Mouse (Mus musculus) MEL (cell line): Measurements from ENCODE around the gene Vps9d1. TPM values are rescaled to one million over a fixed set of nuclear protein-coding genes. Genes with fewer than 3 reads are reported as not detected.
A peak's percentile ranks its signal among the peaks of the same experiment; 100 is the strongest.

ENCODE experiments used
- DNase-seq: peaks from one replicate; pipeline ENCODE4 v3.0.0; 2011; ENCODE audit warnings: low read depth, low spot score
- H3K27ac ChIP-seq: 2 replicates; pipeline ENCODE4 v1.5.1; 2012; ENCODE audit warnings: low read depth, mild to moderate bottlenecking, control low read depth, low read length, moderate library complexity; ENCODE audit not compliant: control insufficient read depth
- H3K27me3 ChIP-seq, 2 experiments: fragments of 150-350 bp in 1 of 2; sonication (generic) in 1 of 2; 2 replicates each; pipeline ENCODE4 v1.6.1; 2012; ENCODE audit warnings: low read length in 2 of 2, mild to moderate bottlenecking in 2 of 2, improper control_type of control experiment in 1 of 2, moderate library complexity in 1 of 2; ENCODE audit not compliant: insufficient read depth in 2 of 2, control insufficient read depth in 1 of 2
- H3K36me3 ChIP-seq, 2 experiments: 2 replicates each; pipeline ENCODE4 v1.6.1; 2012 to 2014; ENCODE audit warnings: low read length in 2 of 2, improper control_type of control experiment in 1 of 2, inconsistent platforms in 1 of 2, mild to moderate bottlenecking in 1 of 2; ENCODE audit not compliant: insufficient read depth in 2 of 2, control insufficient read depth in 1 of 2
- H3K4me1 ChIP-seq, 2 experiments: fragments of 150-350 bp in 1 of 2; sonication (generic) in 1 of 2; 2 replicates each; pipeline ENCODE4 v1.6.1; 2012; ENCODE audit warnings: low read length in 2 of 2, improper control_type of control experiment in 1 of 2, mild to moderate bottlenecking in 1 of 2; ENCODE audit not compliant: insufficient read depth in 2 of 2, control insufficient read depth in 1 of 2
- H3K4me3 ChIP-seq, 2 experiments: fragments of 150-350 bp in 1 of 2; sonication (generic) in 1 of 2; 2 replicates each; pipeline ENCODE4 v1.5.1; 2012; ENCODE audit warnings: low read depth in 2 of 2, low read length in 2 of 2, mild to moderate bottlenecking in 2 of 2, moderate library complexity in 2 of 2, control low read depth in 1 of 2, improper control_type of control experiment in 1 of 2; ENCODE audit not compliant: control insufficient read depth in 1 of 2, insufficient read depth in 1 of 2
- H3K79me2 ChIP-seq: 2 replicates; pipeline ENCODE4 v1.6.1; 2012; ENCODE audit warnings: mild to moderate bottlenecking, low read length, moderate library complexity; ENCODE audit not compliant: control insufficient read depth, poor library complexity, insufficient read depth
- H3K9ac ChIP-seq: 2 replicates; pipeline ENCODE4 v1.6.1; 2012; ENCODE audit warnings: low read depth, mild to moderate bottlenecking, control low read depth, low read length, moderate library complexity; ENCODE audit not compliant: control insufficient read depth, poor library complexity, severe bottlenecking
- H3K9me3 ChIP-seq: fragments of 150-350 bp; sonication (generic); replicated peaks from 2 replicates; pipeline ENCODE4 v1.6.1; 2012; ENCODE audit warnings: mild to moderate bottlenecking, low read length, improper control_type of control experiment, moderate library complexity; ENCODE audit not compliant: insufficient read depth
- BHLHE40 ChIP-seq: IDR thresholded peaks from 2 replicates; pipeline ENCODE4 v1.6.1; 2012; ENCODE audit warnings: low read depth, mild to moderate bottlenecking, inconsistent platforms, low read length, improper control_type of control experiment, borderline replicate concordance
- CHD2 ChIP-seq: IDR thresholded peaks from 2 replicates; pipeline ENCODE4 v1.6.1; 2011; ENCODE audit warnings: low read length, improper control_type of control experiment
- CTCF ChIP-seq, 3 experiments: IDR thresholded peaks in 2 of 3; conservative IDR thresholded peaks in 1 of 3; 2 replicates each; pipeline ENCODE4 v1.5.1; 2011 to 2012; ENCODE audit warnings: low read length in 3 of 3, low read depth in 2 of 3, mild to moderate bottlenecking in 2 of 3, improper control_type of control experiment in 1 of 3, inconsistent platforms in 1 of 3, mixed read lengths in 1 of 3, moderate library complexity in 1 of 3; ENCODE audit not compliant: control insufficient read depth in 1 of 3, insufficient read depth in 1 of 3, poor library complexity in 1 of 3, severe bottlenecking in 1 of 3
- E2F4 ChIP-seq: IDR thresholded peaks from 2 replicates; pipeline ENCODE4 v1.6.1; 2011; ENCODE audit warnings: low read depth, low read length, improper control_type of control experiment, borderline replicate concordance
- ELF1 ChIP-seq: IDR thresholded peaks from 2 replicates; pipeline ENCODE4 v1.6.1; 2014; ENCODE audit warnings: low read depth, mild to moderate bottlenecking, inconsistent platforms, low read length, improper control_type of control experiment, moderate library complexity
- EP300 ChIP-seq, 2 experiments: IDR thresholded peaks; 2 replicates each; pipeline ENCODE4 v1.6.1; 2011; ENCODE audit warnings: improper control_type of control experiment in 2 of 2, low read length in 2 of 2, low read depth in 1 of 2, mild to moderate bottlenecking in 1 of 2
- ETS1 ChIP-seq: IDR thresholded peaks from 2 replicates; pipeline ENCODE4 v1.6.1; 2012; ENCODE audit warnings: low read depth, mild to moderate bottlenecking, inconsistent platforms, low read length, improper control_type of control experiment, moderate library complexity
- GATA1 ChIP-seq: IDR thresholded peaks from 2 replicates; pipeline ENCODE4 v1.6.1; 2011; ENCODE audit warnings: low read depth, low read length, improper control_type of control experiment
- HCFC1 ChIP-seq: IDR thresholded peaks from 2 replicates; pipeline ENCODE4 v1.6.1; 2012; ENCODE audit warnings: low read depth, mild to moderate bottlenecking, inconsistent platforms, low read length, improper control_type of control experiment, moderate library complexity
- JUND ChIP-seq: IDR thresholded peaks from 2 replicates; pipeline ENCODE4 v1.6.1; 2011; ENCODE audit warnings: low read depth, mild to moderate bottlenecking, improper control_type of control experiment, low read length
- MAFK ChIP-seq: IDR thresholded peaks from 2 replicates; pipeline ENCODE4 v1.6.1; 2011; ENCODE audit warnings: low read depth, mild to moderate bottlenecking, low read length, improper control_type of control experiment, borderline replicate concordance
- MAZ ChIP-seq: IDR thresholded peaks from 2 replicates; pipeline ENCODE4 v1.6.1; 2012; ENCODE audit warnings: low read depth, mild to moderate bottlenecking, inconsistent platforms, low read length, improper control_type of control experiment
- MEF2A ChIP-seq: IDR thresholded peaks from 2 replicates; pipeline ENCODE4 v1.6.1; 2014; ENCODE audit warnings: low read depth, mild to moderate bottlenecking, inconsistent platforms, low read length, improper control_type of control experiment; ENCODE audit not compliant: poor library complexity, insufficient replicate concordance, severe bottlenecking; ENCODE audit errors: extremely low read depth
- MYB ChIP-seq: IDR thresholded peaks from 2 replicates; pipeline ENCODE4 v1.6.1; 2011; ENCODE audit warnings: mild to moderate bottlenecking, low read depth, low read length, improper control_type of control experiment
- MYC ChIP-seq: IDR thresholded peaks from 2 replicates; pipeline ENCODE4 v1.6.1; 2011; ENCODE audit warnings: low read depth, mild to moderate bottlenecking, low read length, improper control_type of control experiment, moderate library complexity
- NELFE ChIP-seq: IDR thresholded peaks from 2 replicates; pipeline ENCODE4 v1.6.1; 2011; ENCODE audit warnings: low read depth, low read length, improper control_type of control experiment
- NRF1 ChIP-seq: IDR thresholded peaks from 2 replicates; pipeline ENCODE4 v1.6.1; 2014; ENCODE audit warnings: low read depth, mild to moderate bottlenecking, inconsistent platforms, low read length, improper control_type of control experiment, moderate library complexity; ENCODE audit not compliant: poor library complexity, insufficient read depth, severe bottlenecking
- POLR2A ChIP-seq, 2 experiments: IDR thresholded peaks; 2 replicates each; pipeline ENCODE4 v1.6.1; 2011 to 2012; ENCODE audit warnings: low read length in 2 of 2, mild to moderate bottlenecking in 2 of 2, control low read depth in 1 of 2, improper control_type of control experiment in 1 of 2, low read depth in 1 of 2, moderate library complexity in 1 of 2; ENCODE audit not compliant: control insufficient read depth in 1 of 2, insufficient read depth in 1 of 2, poor library complexity in 1 of 2
- RAD21 ChIP-seq: IDR thresholded peaks from 2 replicates; pipeline ENCODE4 v1.6.1; 2011; ENCODE audit warnings: mild to moderate bottlenecking, low read depth, low read length, improper control_type of control experiment
- TAL1 ChIP-seq: IDR thresholded peaks from 2 replicates; pipeline ENCODE4 v1.6.1; 2012; ENCODE audit warnings: mild to moderate bottlenecking, inconsistent platforms, low read length, moderate library complexity, mixed read lengths
- TBP ChIP-seq: IDR thresholded peaks from 2 replicates; pipeline ENCODE4 v1.8.0; 2011; ENCODE audit warnings: low read depth, low read length, improper control_type of control experiment
- TCF12 ChIP-seq: IDR thresholded peaks from 2 replicates; pipeline ENCODE4 v1.6.1; 2014; ENCODE audit warnings: low read depth, mild to moderate bottlenecking, inconsistent platforms, low read length, improper control_type of control experiment, moderate library complexity
- UBTF ChIP-seq: IDR thresholded peaks from 2 replicates; pipeline ENCODE4 v1.6.1; 2012; ENCODE audit warnings: low read depth, mild to moderate bottlenecking, inconsistent platforms, low read length, improper control_type of control experiment, moderate library complexity, borderline replicate concordance; ENCODE audit not compliant: insufficient read depth
- ZKSCAN1 ChIP-seq: IDR thresholded peaks from 2 replicates; pipeline ENCODE4 v1.6.1; 2012; ENCODE audit warnings: low read depth, mild to moderate bottlenecking, inconsistent platforms, low read length, improper control_type of control experiment, moderate library complexity
- ZMIZ1 ChIP-seq: IDR thresholded peaks from 2 replicates; pipeline ENCODE4 v1.6.1; 2012; ENCODE audit warnings: low read depth, mild to moderate bottlenecking, inconsistent platforms, low read length, improper control_type of control experiment, moderate library complexity
- polyA plus RNA-seq, 2 experiments: library from polyadenylated mRNA; stranded (reverse) in 1 of 2; unstranded in 1 of 2; fragments of >175 nt in 1 of 2; fragments of >200 nt in 1 of 2; gene quantifications; 2 replicates each; pipeline versions ENCODE4 v1.2.1 to v1.2.4; 2012; ENCODE audit warnings: low replicate concordance in 2 of 2, low read depth in 1 of 2; ENCODE audit not compliant: insufficient read length in 2 of 2, insufficient read depth in 1 of 2, missing spikeins in 1 of 2
- total RNA-seq: library from RNA; depleted of rRNA; stranded (reverse); fragments of 300-350 nt; gene quantifications from 2 replicates; pipeline ENCODE4 v1.2.3, GENCODE M21; 2012

The Vps9d1 gene
- total and polyA plus RNA-seq, 3 experiments = 4.4 to 12.2 TPM; not detected in 1

DNA sequence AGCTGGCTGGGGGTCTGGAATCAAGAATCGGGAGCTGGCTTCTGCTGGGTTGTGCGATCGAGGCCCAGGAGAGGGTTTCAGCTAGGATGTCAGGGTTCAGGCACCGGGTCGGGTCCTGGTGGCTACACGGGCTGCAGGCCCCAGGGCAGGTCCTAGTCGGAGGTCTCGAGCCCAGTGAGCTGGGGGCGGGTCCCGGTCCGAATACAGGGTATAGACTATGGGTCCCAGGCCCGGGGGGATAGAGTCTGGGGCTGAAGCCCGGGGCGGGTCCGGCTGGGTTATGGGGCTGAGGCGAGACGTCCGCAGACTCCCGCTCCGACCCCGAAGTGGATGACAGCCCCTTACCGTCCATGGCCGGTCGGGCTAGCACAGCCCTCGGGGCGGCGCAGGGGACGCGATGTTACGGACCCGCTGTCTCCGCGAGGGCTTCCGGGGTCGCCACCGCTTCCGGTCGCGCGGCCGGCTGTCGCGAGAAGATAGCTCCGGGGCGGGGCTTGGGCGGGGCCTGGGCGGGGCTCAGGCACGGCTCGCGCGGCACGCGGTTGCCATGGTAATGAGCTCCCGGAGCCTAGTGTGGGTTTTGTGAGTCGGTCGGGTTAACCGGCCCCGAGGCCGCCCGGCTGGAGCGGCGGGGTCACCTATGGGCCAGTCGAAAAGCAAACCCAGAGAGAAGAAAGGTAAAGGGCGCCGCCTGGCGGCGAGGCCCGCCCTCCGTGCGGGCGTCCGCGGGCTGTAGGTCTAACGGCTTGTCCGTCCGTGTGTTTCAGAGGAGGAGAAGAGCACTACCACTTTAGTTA is 41.6 kb downstream of the Vps9d1 start, which contains the start of the genes Chmp1a and Spata33 (continued):
- TF ChIP-seq MAFK = no peak
- no peak for TF ChIP-seq MYB
- no peak for TF ChIP-seq ETS1
- TF ChIP-seq NRF1 = no peak
- no peak for TF ChIP-seq GATA1
- no peak for TF ChIP-seq E2F4
- TF ChIP-seq BHLHE40 = no peak
- no peak for TF ChIP-seq JUND
- no peak for TF ChIP-seq ZKSCAN1
- TF ChIP-seq HCFC1 = peak; percentile 85
- TF ChIP-seq EP300 (IDR thresholded peaks at IDR 0.05; ENCODE audit: low read depth in 1 of 2, low read length in 2 of 2) = no peak
- TF ChIP-seq CHD2 = peak; percentile 93
- TF ChIP-seq, all 39 proteins: peak for 14

DNA sequence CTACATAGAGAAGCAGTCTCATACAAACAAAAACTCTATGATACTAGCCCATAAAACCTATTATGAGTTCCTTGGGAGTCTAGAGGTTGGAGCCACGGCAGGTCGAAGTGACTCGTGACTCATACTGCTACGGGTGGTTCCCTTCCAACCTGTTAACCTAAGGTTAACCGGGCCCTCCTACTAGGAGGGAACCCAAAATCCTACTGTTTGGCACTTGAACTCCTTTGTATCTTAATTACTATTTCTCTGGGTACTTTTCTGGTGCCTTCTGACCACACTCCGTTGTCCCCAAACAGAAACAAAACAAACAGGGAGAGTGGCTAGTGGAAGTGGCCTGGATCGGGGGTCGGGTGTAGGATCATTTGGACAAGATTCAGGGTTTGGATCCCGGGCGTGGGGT is 42.3 kb downstream of the Vps9d1 start:
- Histone ChIP-seq H3K4me3 (peak overlapping the region; percentile 67 to 97), H3K9me3 (no peaks in the 10 kb centered on the region), H3K4me1 (peaks cover 0 to 4% of the 10 kb centered on the region in 2 experiments; a peak in 3 of 4 replicates), H3K79me2 (peaks cover 9% of the 10 kb centered on the region), H3K27ac (no peak overlapping the region), H3K9ac (peak overlapping the region; percentile 94), H3K27me3 (no peaks in the 10 kb centered on the region), H3K36me3 (peaks cover 0 to 5% of the 10 kb centered on the region in 2 experiments; a peak in 1 of 4 replicates)
- TF ChIP-seq TBP = no peak
- no peak for TF ChIP-seq TCF12
- no peak for TF ChIP-seq NELFE
- TF ChIP-seq POLR2A (IDR thresholded peaks at IDR 0.05; ENCODE audit: control insufficient read depth in 1 of 2, insufficient read depth in 1 of 2, low read depth in 1 of 2, low read length in 2 of 2, poor library complexity in 1 of 2) = no peak
- 0 out of 2 replicates have a peak, but pooled peaks have one; percentile 19 for TF ChIP-seq MYC
- no peak for DNase-seq

DNA sequence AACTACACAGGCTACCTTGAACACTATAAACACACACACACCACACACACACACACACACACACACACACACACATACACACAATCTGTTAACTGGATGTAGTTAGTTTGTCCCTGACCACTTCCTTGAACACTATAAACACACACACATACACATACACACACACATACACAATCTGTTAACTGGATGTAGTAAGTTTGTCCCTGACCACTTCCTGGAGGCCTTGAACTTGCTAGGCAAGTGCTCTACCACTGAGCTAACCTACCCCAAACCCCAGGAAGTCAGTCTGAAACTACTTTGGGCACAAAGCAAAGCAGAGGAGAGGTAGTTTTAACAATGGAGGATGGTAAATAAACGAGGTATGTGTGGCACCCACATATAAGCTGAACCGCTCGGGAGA is 50.6 kb downstream of the Vps9d1 start:
- TF ChIP-seq TCF12 (no peak), ELF1 (no peak), E2F4 (no peak), MAZ (no peak), GATA1 (no peak), MEF2A (no peak), ZMIZ1 (no peak), ZKSCAN1 (no peak), RAD21 (no peak), EP300 (IDR thresholded peaks at IDR 0.05; ENCODE audit: low read depth in 1 of 2, low read length in 2 of 2) (no peak), CTCF (IDR thresholded peaks at IDR 0.05 in 2 of 3, conservative IDR thresholded peaks at IDR 0.05 in 1 of 3; ENCODE audit: control insufficient read depth in 1 of 3, insufficient read depth in 1 of 3, low read depth in 2 of 3, low read length in 3 of 3, poor library complexity in 1 of 3, severe bottlenecking in 1 of 3) (no peak), POLR2A (IDR thresholded peaks at IDR 0.05; ENCODE audit: control insufficient read depth in 1 of 2, insufficient read depth in 1 of 2, low read depth in 1 of 2, low read length in 2 of 2, poor library complexity in 1 of 2) (no peak), TAL1 (no peak), CHD2 (no peak), MYC (no peak), MYB (no peak), UBTF (no peak), MAFK (no peak)
- TF ChIP-seq, all 39 proteins: peak for 0
- Histone ChIP-seq H3K9me3 (no peaks in the 10 kb centered on the region), H3K4me1 (no peaks in the 10 kb centered on the region), H3K27me3 (no peaks in the 10 kb centered on the region), H3K27ac (no peak overlapping the region), H3K36me3 (no peaks in the 10 kb centered on the region), H3K4me3 (no peak overlapping the region), H3K79me2 (no peaks in the 10 kb centered on the region), H3K9ac (no peak overlapping the region)
- peak; percentile 12 for DNase-seq
